Mouse (Mus musculus): ENCODE results near the gene Gm3604. TPM values are rescaled to one million over a fixed set of nuclear protein-coding genes. Genes with fewer than 3 reads are reported as not detected.
A peak's percentile ranks its signal among the peaks of the same experiment; 100 is the strongest.
"Not testable (repeated sequence)": the region's sequence is repeated elsewhere in the genome, so short reads cannot be mapped to it uniquely, and the experiment has no call there.

Gm3604 gene
- 1.1 and 2.2 TPM in 2 replicates for polyA plus RNA-seq (2012; rRNA removed)
- 4.5 and 4.6 TPM in 2 replicates for polyA plus RNA-seq (2014; fragmentation: Nextera tagmentation; extraction: Ambion mirVana)

DNA sequence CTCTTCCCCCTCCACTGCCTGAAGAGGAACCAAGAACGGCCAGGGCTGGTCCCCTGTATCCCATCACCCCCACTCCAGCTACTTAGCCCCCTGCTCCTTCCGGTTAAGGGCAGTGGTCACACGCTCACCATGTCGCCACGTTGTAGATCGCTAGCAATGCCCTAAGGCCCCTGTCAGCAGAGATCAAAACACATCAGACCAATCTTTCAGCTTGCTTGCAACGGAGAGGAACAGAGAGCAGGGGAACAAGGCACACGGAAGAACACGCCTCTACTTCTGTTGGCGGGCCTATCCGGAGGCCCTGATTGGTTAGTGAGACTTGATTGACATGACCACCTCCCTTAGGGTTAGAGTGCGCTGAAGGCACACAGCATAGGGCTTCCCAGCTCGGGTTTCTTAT is at the start of gene Gm3604:
TSS of gene Gm3604 (minus strand) at position 226 of the 400 bp plus-strand sequence.
- H3K4me3 ChIP-seq (replicated peaks; ENCODE audit: low read length): peak within 1 kb of the TSS; percentile 41
- H3K9me3 ChIP-seq (ENCODE audit: control insufficient read depth, low read length); ATAC-seq (ENCODE audit: low FRiP score, low read depth); H3K4me1 ChIP-seq (ENCODE audit: control insufficient read depth, insufficient read depth, low read length); H3K36me3 ChIP-seq (ENCODE audit: control insufficient read depth, insufficient read depth, low read length); H3K27me3 ChIP-seq (ENCODE audit: control insufficient read depth, insufficient read depth, low read length); H3K27ac ChIP-seq (replicated peaks; ENCODE audit: low read depth, low read length): not testable (repeated sequence)
- peak within 1 kb of the TSS; percentile 50 for H3K9ac ChIP-seq (ENCODE audit: low read depth, low read length, severe bottlenecking)
- WGBS: 10% methylated on average over 13 of the region's 13 CpGs
- DNase-seq (ENCODE audit: low spot score): peak; percentile 42
- peak within 1 kb of the TSS; percentile 21; the same call in 1 of the 2 replicates for H3K4me2 ChIP-seq (replicated peaks; ENCODE audit: low read depth, low read length, severe bottlenecking)

DNA sequence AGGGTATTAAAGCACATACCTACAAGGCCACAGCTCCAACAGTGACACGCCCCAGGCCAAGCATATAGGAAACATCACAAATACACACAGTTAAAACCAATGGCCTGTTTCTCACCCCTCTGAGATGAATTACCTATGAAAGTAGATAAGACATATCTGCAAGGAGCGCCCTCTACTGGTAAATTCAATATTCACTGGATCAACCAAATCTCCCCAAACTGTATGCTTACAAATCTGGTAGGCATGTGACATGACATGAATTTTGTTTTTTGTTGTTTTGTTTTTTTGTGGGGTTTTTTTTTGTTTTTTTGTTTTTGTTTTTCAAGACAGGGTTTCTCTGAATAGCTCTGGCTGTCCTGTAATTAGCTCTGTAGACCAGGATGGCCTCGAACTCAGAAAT is 16.2 kb upstream of the Gm3604 start:
- H3K9ac ChIP-seq (ENCODE audit: low read depth, low read length, severe bottlenecking); H3K27me3 ChIP-seq (ENCODE audit: control insufficient read depth, insufficient read depth, low read length); DNase-seq (ENCODE audit: low spot score); ATAC-seq (ENCODE audit: low FRiP score, low read depth); H3K9me3 ChIP-seq (ENCODE audit: control insufficient read depth, low read length); H3K4me3 ChIP-seq (replicated peaks; ENCODE audit: low read length); H3K27ac ChIP-seq (replicated peaks; ENCODE audit: low read depth, low read length); H3K4me2 ChIP-seq (replicated peaks; ENCODE audit: low read depth, low read length, severe bottlenecking); H3K36me3 ChIP-seq (ENCODE audit: control insufficient read depth, insufficient read depth, low read length); H3K4me1 ChIP-seq (ENCODE audit: control insufficient read depth, insufficient read depth, low read length): not testable (repeated sequence)
- 64% methylated on average over 3 of the region's 3 CpGs for WGBS

DNA sequence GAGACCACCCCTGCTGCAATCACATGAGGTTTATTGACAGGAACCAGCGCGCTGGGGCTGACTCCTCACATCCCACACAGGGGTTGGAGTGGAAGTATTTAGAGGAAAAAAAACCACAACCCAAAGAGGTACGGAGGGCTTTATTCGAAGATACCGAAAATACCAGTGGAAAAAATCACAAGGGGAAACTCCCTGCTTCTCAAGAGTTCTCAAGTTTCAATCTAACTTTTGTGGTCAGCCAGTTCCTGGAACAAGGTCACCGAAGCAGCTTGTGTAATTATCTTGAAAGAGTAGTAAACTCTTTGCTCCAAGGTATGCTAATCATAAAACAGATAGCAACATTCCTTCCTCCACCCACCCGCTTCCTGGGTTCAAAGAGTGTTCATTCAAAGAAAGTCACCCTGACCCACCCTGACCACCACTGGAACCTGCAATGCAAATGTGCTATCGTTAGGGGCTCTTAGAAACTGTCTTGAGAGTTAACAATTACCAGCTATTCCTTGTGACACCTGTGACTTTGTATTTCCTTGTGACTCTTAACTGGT is 7.2 kb upstream of the Gm3604 start:
- H3K4me1 ChIP-seq (ENCODE audit: control insufficient read depth, insufficient read depth, low read length); DNase-seq (ENCODE audit: low spot score); H3K4me2 ChIP-seq (replicated peaks; ENCODE audit: low read depth, low read length, severe bottlenecking); H3K27ac ChIP-seq (replicated peaks; ENCODE audit: low read depth, low read length); ATAC-seq (ENCODE audit: low FRiP score, low read depth); H3K9ac ChIP-seq (ENCODE audit: low read depth, low read length, severe bottlenecking); H3K36me3 ChIP-seq (ENCODE audit: control insufficient read depth, insufficient read depth, low read length); H3K9me3 ChIP-seq (ENCODE audit: control insufficient read depth, low read length); H3K4me3 ChIP-seq (replicated peaks; ENCODE audit: low read length); H3K27me3 ChIP-seq (ENCODE audit: control insufficient read depth, insufficient read depth, low read length): not testable (repeated sequence)
- 90% methylated on average over 8 of the region's 8 CpGs for WGBS

DNA sequence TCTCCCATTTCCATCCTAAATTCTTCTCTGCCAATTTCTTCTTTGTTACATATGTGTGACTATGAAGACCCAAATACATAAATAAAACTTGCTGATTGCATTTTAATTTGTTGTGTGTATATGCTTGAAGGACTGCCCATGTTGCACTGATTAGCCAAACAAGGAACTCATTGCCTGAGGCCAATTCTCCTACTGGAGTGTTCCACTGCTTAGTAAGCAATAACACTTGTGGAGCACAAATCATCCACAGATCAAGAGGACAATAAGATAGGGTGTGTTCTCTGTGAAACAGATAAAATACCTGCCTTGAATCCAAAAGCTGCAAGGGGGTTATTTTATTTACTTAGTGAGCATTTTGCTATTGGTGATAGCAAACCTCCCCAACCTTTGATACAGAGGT is 51.2 kb downstream of the Gm3604 start:
- ATAC-seq (ENCODE audit: low FRiP score, low read depth) (no peak), DNase-seq (ENCODE audit: low spot score) (no peak)
- Histone ChIP-seq H3K4me2 (replicated peaks; ENCODE audit: low read depth, low read length, severe bottlenecking) (no peak overlapping the region), H3K36me3 (ENCODE audit: control insufficient read depth, insufficient read depth, low read length) (no peaks in the 10 kb centered on the region), H3K4me3 (replicated peaks; ENCODE audit: low read length) (no peak overlapping the region), H3K27me3 (ENCODE audit: control insufficient read depth, insufficient read depth, low read length) (no peaks in the 10 kb centered on the region), H3K27ac (replicated peaks; ENCODE audit: low read depth, low read length) (no peak overlapping the region), H3K9me3 (ENCODE audit: control insufficient read depth, low read length) (0 out of 2 replicates have a peak, but pooled peaks cover 3% of the 10 kb centered on the region), H3K9ac (ENCODE audit: low read depth, low read length, severe bottlenecking) (no peak overlapping the region), H3K4me1 (ENCODE audit: control insufficient read depth, insufficient read depth, low read length) (no peaks in the 10 kb centered on the region)
- TF ChIP-seq POLR2A (IDR thresholded peaks at IDR 0.05; ENCODE audit: borderline replicate concordance, extremely low read depth, insufficient read depth, insufficient read length): no peak

DNA sequence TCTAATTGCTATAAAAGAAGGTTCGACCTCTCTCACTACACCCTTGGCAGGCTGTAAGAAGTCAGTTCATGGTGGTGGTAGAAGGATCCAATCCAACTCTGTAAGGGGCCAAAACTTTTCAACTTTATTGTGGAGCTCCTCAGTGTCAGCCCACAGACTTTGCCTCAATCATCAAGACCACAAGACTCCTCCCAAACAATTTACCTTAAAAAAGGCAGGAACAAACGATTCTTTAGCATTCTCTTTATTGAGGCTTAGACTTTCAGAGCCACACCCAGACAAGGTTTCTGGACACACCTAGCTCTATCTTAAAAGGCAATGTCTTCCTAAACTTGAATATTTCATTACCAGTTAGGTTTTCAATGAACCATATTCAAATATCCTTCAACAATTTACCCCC is 51.6 kb downstream of the Gm3604 start:
- Histone ChIP-seq H3K4me3 (replicated peaks; ENCODE audit: low read length) (no peak overlapping the region), H3K9me3 (ENCODE audit: control insufficient read depth, low read length) (0 out of 2 replicates have a peak, but pooled peaks cover 3% of the 10 kb centered on the region), H3K4me2 (replicated peaks; ENCODE audit: low read depth, low read length, severe bottlenecking) (no peak overlapping the region), H3K27ac (replicated peaks; ENCODE audit: low read depth, low read length) (no peak overlapping the region), H3K4me1 (ENCODE audit: control insufficient read depth, insufficient read depth, low read length) (no peaks in the 10 kb centered on the region), H3K36me3 (ENCODE audit: control insufficient read depth, insufficient read depth, low read length) (no peaks in the 10 kb centered on the region), H3K9ac (ENCODE audit: low read depth, low read length, severe bottlenecking) (no peak overlapping the region), H3K27me3 (ENCODE audit: control insufficient read depth, insufficient read depth, low read length) (no peaks in the 10 kb centered on the region)
- DNase-seq (ENCODE audit: low spot score): no peak
- TF ChIP-seq POLR2A (IDR thresholded peaks at IDR 0.05; ENCODE audit: borderline replicate concordance, extremely low read depth, insufficient read depth, insufficient read length): no peak
- no peak for ATAC-seq (ENCODE audit: low FRiP score, low read depth)
- 80% methylated on average over 2 of the region's 2 CpGs for WGBS

Small RNA genes lying within 50 kb of the gene (microRNA-seq; reads per million reads assigned to microRNA genes)
- not detected for gene Gm25933

Other genes with a start within 250 kb of the Gm3604 start
- 4.4 and 7.4 TPM in 2 replicates for gene Gm49359, start 83.7 kb upstream of the Gm3604 start, polyA plus RNA-seq (2012; rRNA removed)
- gene Gm49359, start 83.7 kb upstream of the Gm3604 start, polyA plus RNA-seq (2014; fragmentation: Nextera tagmentation; extraction: Ambion mirVana): 10.0 and 11.3 TPM in 2 replicates
- gene Zfp935, start 175.3 kb upstream of the Gm3604 start, polyA plus RNA-seq (2012; rRNA removed): not detected in 2 replicates
- 1.6 TPM in 1 of 2 replicates, not detected in the other for gene Zfp935, start 175.3 kb upstream of the Gm3604 start, polyA plus RNA-seq (2014; fragmentation: Nextera tagmentation; extraction: Ambion mirVana)
- gene Zfp934, start 188.0 kb upstream of the Gm3604 start, polyA plus RNA-seq (2012; rRNA removed): 12.1 and 12.4 TPM in 2 replicates
- 18.0 and 18.2 TPM in 2 replicates for gene Zfp934, start 188.0 kb upstream of the Gm3604 start, polyA plus RNA-seq (2014; fragmentation: Nextera tagmentation; extraction: Ambion mirVana)
- gene 6720489N17Rik, start 241.0 kb upstream of the Gm3604 start, polyA plus RNA-seq (2012; rRNA removed): 3.8 and 5.8 TPM in 2 replicates
- 10.0 and 10.7 TPM in 2 replicates for gene 6720489N17Rik, start 241.0 kb upstream of the Gm3604 start, polyA plus RNA-seq (2014; fragmentation: Nextera tagmentation; extraction: Ambion mirVana)

Data from limb, embryonic 14.5 days (tissue).